Mouse (Mus musculus) spleen, embryonic (tissue): ENCODE data around the gene Chn2.

Experiments
- CTCF ChIA-PET: fragments of 350-600 bp; sonication (Branson Sonifier 250); formaldehyde crosslinking; loops from one replicate; lab custom pipeline; 2022; lab: Charles Lee

Gene Chn2

GRCm38 (mm10) chr6:54277828-54278227 lies 238.5 kb downstream of the Chn2 start:
- CTCF ChIA-PET, result no interaction called here

- CTCF ChIA-PET, result no interaction called here
These were observed 239.3 kb downstream of the Chn2 start for GRCm38 (mm10) chr6:54278613-54279012.

DNA sequence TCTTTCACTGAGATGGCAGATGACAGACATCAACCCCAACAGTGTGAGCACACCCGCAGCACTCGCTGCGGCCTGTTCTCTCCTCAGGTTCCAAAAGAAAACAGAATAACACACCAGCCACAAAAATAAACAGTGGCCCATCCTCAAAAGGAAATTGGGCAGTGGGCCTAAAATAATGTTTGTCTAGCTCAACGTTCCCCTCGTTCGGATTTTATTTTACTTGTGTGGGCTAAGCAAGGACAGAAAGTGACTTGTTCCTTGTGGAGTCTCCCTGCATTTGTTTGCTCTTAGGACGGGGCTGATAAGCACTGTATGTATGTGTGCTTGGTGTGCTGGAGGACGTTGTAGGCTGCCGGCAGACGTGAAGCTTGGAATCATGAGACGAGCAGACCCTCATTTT lies 240.0 kb downstream of the Chn2 start:
- CTCF ChIA-PET, result no interaction called here

DNA sequence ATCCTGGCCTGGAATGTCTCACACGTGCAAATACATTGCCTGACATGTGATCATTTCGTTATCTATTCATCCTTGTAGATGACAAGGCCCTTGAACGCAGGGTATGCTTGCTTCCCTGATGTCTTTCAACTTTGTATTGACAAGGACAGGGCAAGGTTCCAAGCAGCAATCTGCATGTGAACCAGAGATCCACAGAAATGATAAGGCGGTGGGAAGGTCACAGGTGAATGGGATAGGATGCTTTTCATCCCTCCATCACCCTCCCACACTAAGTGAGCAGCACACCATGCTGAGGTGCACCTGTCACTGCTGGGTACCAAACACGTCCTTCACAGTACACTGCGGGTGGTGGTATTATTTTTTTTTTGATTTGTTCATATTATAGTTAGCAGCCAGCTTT lies 240.9 kb downstream of the Chn2 start:
- CTCF ChIA-PET, result no interaction called here

DNA sequence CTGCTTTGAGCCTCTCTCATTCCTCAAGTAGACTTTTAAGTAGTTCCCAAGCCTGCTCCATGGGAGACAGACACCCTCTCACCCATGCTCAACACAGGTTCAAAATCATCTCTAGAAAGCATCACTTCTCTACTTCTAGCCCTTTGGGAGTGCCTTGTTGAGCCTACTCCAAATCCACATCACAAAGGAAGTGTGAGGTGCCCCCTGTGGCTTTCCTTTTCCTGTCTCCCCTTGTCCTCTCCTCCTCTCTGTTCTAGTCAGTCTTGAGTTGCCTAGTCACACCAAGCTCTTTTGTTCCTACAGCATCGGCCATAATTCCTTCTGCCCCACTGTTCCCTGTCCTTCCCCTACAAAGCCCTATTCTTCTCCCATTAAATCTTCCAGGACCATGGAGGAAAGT lies 243.9 kb downstream of the Chn2 start:
- CTCF ChIA-PET, result no interaction called here

DNA sequence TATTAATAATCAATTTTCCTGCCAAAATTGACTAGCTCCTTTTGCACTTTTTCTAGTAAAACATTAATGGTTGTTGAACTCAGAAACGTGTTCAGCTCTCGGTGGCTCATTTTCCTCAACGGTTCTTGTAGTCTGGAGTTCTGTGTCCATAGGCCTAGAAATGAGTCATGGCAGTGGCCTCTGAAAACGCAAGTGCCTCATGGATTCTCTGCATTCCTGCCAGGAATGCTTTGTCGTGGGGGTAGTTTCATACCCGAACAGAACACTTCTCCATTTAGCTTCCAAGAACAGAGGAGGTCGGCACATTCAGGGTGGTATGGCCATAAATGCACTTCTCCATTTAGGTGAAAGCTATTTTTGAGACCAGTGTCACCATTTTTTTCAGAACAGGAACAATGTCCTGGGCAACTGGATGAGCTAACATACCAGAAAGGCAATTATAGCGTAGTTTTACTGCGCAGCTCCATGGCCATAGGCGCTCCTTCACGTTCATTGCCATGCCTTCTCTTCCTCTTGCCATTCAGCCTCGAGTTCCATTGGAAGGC lies 244.9 kb downstream of the Chn2 start:
- CTCF ChIA-PET, result no interaction called here

DNA sequence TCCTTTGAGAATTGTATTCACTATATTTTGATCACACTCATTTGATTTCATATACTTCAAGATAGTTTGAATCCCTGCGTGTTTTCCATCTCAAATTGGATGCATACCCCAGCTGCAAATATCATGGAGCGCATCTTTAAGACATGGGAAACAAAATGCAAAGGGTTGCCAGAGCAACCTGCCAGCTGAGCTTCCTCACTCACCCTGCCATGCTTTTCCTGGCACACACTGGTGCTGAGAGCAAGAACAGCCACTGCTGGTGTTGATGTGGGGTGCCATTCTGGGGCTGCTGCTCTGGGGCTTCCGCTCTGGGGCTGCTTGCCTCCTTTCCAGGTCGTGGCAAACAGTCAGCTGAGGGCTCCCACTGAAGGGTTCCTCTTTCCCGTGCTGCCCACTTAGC lies 247.5 kb downstream of the Chn2 start:
- CTCF ChIA-PET, result no interaction called here

DNA sequence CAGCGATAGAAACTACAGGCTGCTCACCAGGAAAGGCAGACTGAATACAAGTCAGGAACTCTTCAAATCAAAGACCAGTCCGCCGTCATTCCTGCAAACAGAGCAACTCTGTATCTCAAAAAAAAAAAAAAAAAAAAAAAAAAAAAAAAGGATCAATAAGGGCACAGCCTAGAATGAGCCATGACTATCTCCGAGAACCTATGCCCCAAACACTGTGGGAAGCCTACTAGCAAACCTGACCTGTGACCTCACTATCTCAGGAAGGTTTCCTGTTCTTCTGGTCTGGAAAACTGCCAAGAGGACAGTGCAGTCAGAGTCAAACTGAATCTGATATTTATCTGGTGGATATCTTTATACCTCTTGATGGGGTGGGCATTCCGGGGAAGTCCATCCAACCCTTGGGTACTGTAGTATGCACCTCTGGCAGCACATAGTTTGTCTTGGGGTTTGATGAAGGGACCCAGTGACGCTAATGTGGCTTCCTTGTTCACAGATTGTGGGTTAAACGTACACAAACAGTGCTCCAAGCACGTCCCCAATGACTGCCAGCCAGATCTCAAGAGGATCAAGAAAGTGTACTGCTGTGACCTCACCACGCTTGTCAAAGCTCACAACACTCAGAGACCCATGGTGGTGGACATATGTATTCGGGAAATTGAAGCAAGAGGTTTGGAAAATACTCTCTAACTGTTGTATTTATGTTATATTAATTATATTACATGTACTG lies 250.6 kb downstream of the Chn2 start:
- CTCF ChIA-PET, result no interaction called here

DNA sequence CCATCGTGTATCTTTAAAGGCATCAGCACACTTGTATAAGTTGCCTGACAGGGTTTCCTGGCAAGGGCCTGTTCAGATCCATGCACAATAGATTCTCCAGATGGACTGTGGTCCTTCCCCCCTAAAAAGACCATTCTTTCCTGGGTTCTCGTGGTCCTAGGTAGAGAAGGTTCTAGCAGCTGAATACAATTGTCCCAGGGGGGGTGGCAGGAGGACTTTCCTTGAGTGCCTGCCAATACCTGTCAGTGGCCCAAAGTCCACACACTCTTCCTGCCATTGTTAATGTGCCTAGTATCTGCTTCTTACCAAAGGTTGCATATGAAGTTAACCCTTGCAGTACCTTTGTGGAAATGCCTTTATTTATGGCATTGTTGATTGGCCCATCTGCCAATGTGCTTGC lies 257.9 kb downstream of the Chn2 start:
- CTCF ChIA-PET, result no interaction called here

DNA sequence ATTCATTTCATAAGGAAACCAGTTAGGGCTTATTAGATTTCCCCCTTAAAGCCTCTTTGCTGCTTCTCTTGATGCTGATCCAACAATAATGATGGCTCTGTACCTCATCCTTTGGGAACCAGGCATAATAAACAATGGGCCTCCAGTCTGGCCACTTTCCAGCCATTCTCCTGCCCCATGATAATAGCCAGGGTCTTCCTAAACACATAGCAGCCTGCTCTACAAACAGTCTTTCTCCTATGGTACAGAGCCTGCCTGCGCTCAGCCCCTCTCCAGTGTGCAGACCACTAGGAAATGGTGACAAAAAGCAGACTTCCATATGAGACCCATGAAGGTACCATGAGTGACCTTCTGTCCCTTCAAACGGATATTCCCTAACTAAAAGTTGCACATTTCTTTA lies 260.1 kb downstream of the Chn2 start:
- CTCF ChIA-PET, result no interaction called here

- CTCF ChIA-PET, result no interaction called here
These were observed 266.4 kb downstream of the Chn2 start for GRCm38 (mm10) chr6:54305777-54306176.

DNA sequence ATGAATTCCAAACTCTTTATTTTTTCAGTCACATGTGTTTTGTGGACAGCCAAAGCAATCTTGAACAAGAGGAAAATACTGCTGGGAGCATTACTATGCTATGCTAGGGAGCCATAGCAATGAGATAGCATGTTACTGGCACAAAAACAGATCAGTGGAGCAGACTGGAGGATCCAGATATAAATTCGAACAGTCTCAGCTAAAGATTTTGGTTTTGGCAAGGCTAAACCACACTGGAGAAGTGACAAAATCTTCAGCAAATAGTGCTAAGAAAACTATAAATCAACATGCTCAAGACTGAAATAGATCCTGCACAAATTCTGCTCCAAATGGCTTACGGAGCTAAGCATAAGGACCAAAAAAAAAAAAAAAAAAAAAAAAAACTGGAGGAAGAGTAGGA lies 273.7 kb downstream of the Chn2 start:
- CTCF ChIA-PET, result no interaction called here

DNA sequence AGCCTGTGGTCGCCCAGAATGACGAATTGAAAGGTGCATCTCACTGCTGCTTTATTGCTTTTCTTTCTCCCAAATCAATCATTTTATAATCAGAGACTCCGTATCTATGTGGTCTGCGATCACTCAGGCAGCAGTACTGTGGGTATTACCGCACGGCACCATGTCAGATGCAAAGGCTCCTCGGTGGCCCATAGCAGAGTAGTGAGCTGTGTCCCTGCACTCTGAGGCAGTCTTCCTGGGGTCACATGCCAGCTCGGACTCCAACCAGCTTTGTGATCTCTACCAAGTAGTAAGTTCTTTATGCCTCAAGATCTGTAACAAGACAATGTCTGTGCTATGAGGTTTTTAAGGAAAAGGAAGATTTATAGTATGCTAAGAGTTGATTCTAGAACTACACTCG lies 279.3 kb downstream of the Chn2 start:
- CTCF ChIA-PET, result no interaction called here

DNA sequence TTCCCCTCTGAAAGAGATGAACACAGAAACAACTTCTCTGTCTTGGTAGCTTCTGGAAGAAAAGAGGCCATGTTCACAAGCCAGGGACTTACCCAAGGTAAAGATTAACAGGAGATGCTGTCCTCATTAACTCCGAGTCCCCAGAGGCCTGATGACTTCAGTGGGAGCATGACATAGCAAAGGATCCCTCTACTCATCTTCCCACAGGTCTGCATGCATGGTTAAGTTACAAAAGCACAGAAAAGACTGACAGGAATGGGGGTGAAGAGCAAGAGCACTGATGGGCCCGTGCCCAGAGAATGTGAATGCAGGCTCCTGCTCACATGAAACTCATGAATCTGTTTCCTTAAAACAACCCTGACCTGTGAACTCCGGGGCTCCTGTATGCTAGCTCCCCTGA lies 279.8 kb downstream of the Chn2 start:
- CTCF ChIA-PET, result no interaction called here

DNA sequence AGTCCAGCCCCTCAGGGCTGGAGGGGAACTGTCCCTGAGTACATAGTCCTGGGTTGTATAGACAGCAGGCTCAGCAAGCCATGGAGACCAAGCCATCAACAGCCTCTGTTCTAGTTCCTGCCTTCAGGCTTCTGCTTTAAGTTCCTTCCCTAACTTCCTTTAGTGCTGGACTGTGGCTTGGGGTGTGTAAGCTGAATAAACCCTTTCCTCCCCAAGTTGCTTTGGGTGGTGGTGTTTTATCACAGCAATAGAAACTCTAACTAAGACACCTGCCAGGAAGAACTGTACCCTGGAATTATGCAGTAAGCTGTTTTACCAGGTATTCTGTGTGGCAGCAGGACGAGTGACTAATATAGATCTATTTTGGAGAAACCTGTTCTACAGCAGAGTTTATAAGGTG lies 280.9 kb downstream of the Chn2 start:
- CTCF ChIA-PET, result no interaction called here

GRCm38 (mm10) chr6:54325246-54325885 lies 286.0 kb downstream of the Chn2 start, which contains the start of gene Prr15:
Prr15 (plus strand) TSS chr6:54325835.
- CTCF ChIA-PET, result no interaction called here

- CTCF ChIA-PET, result no interaction called here
These were observed 287.6 kb downstream of the Chn2 start for GRCm38 (mm10) chr6:54326671-54327625.

DNA sequence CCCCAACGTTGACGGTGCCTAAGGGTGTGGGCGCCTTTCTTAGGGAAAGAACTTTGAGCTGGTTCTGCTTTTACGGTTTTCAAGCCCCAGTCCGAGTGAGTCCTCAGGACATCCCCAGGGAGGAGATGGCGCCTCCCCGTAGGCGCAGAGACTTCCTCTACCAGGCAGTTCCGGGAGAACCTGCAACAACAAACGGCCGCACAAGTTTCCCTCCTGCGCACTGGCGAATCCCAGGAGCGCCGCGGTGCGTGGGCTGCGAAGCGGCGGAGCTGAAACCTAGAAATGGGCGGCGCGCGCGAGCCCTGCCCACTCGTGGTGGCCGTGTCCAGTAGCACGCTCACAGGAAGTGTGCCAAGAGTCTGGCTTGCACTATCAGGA lies 288.3 kb downstream of the Chn2 start:
- CTCF ChIA-PET, result no interaction called here

DNA sequence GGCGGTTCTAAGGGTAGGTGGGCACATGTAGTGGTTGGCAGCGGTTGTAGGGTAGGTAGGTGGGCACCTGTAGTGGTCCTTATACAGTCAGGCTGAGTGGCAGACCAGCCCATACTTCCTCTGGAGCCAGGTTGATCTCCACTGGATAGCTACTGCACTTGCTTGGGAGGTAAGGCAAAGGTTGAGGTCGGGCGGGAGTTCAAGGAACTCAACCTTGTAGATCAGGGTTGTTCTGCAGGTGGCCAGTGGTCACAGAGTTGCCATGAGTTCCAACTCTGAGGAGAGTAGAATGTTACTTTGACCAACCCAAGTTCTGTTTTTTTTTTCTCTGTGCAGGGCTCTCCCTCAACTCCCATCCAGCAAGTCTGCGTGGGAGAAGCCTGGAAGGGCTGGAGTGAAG lies 289.4 kb downstream of the Chn2 start:
- CTCF ChIA-PET, result no interaction called here

DNA sequence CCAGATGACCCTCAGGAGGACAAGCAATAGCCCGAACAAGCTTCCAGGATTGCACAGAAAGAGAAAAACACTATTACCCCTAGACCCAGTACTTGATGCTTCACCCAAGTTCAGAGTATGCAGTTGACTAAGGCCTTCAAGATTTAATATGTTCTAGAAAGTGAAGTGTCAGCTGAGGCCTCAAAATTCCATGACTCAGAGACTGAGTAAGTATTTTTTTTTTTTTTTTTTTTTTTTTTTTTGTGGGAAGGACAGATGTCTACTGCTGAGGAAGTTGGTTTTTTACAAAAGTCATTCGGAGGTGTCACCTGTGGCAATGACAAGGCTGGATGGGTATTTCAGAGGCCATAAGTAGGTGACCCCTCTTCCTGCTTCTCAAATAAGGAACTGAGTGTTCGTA lies 290.2 kb downstream of the Chn2 start:
- CTCF ChIA-PET, result no interaction called here

DNA sequence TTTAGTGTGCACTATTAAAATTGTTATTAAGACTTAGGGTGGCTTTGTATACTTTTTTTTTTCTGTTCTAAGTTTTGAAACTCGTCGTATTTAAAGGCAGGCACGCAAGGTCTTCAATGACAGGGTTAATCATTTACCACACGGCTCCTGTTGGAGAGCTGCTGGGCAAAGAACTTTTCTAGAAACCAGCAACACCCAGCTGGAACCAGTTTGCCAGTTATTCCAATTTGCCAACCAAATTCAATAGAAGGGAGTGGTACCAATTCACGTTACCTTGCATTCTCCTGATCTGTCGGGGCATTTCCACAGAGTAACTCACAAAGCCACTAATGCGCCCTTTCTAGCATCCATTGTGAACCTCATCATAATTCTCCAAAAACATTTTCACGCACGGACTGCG lies 290.8 kb downstream of the Chn2 start:
- CTCF ChIA-PET, result no interaction called here

- CTCF ChIA-PET, result no interaction called here
These were observed 292.4 kb downstream of the Chn2 start for GRCm38 (mm10) chr6:54331765-54332164.
